ENCODE assay signal across 16 mouse cellular contexts in the genomic region with DNA sequence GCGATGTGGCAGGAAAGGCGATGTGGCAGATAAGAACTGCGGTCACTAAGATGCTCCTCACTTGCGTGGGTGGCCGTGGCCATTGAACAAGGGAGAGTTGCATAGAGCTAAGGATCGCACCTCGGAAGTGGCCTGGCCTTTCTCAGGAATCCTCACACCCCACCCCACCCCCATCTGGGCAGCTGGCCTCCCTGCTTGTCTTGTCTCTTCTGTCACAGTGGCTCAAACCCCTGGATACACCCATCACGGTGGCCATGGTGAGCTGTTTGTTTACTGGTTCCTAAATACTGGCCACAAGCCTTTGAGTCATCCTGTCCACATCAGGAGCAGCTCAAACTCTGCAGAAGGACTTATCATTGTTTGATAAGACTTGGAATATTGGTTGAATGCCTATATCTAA.
"Had no signal": no experiment of that assay in that cellular context is flagged by ENCODE, and none has a peak within 500 bp of the region (broad histone marks: within the 10 kb centered on the region; RNA-seq: fewer than 3 reads in every experiment).

No protein-coding gene starts in this region.

- H3K36me3 ChIP-seq: midbrain, embryonic 15.5 days had no signal

- H3K27me3 ChIP-seq: lung, embryonic 15.5 days; midbrain, embryonic 13.5 days; midbrain, embryonic 15.5 days; neural tube, embryonic 12.5 days; stomach, embryonic 15.5 days had no signal

- H3K4me1 ChIP-seq: lung, embryonic 15.5 days; megakaryocyte, embryonic 14.5 days; midbrain, embryonic 13.5 days; midbrain, embryonic 15.5 days; neural tube, embryonic 12.5 days; stomach, embryonic 15.5 days had no signal

- H3K4me2 ChIP-seq: lung, embryonic 15.5 days; midbrain, embryonic 11.5 days; midbrain, embryonic 13.5 days; midbrain, embryonic 15.5 days; neural tube, embryonic 12.5 days; stomach, embryonic 15.5 days had no signal

- DNase-seq: lung, adult 2 months; lung, postnatal 14 days; lung, postnatal 36 days; right cerebral cortex, postnatal 14 days; thymus, adult 2 months; thymus, postnatal 25 days had no signal

- H3K27ac ChIP-seq: lung, embryonic 15.5 days; macrophage; midbrain, embryonic 13.5 days; midbrain, embryonic 15.5 days; neural tube, embryonic 12.5 days; stomach, embryonic 15.5 days; stomach, postnatal 0 days had no signal

- H3K4me3 ChIP-seq: lung, embryonic 15.5 days; megakaryocyte, embryonic 14.5 days; midbrain, embryonic 13.5 days; midbrain, embryonic 15.5 days; neural tube, embryonic 12.5 days; stomach, embryonic 15.5 days had no signal

- H3K9ac ChIP-seq: lung, embryonic 15.5 days; midbrain, embryonic 13.5 days; midbrain, embryonic 15.5 days; neural tube, embryonic 12.5 days; stomach, embryonic 15.5 days had no signal

- H3K9me3 ChIP-seq: lung, embryonic 15.5 days; midbrain, embryonic 13.5 days; midbrain, embryonic 15.5 days; neural tube, embryonic 12.5 days; stomach, embryonic 15.5 days had no signal

- ATAC-seq: lung, postnatal 0 days; midbrain, embryonic 13.5 days; midbrain, embryonic 15.5 days had no signal
